Mouse (Mus musculus): ENCODE measurements around the gene St8sia2. TPM values are rescaled to one million over a fixed set of nuclear protein-coding genes. Genes with fewer than 3 reads are reported as not detected.

St8sia2 gene
- total RNA-seq (2021), result under 1 TPM; 0.36 to 0.51 TPM
- long read RNA-seq, experiment 1, result 0 reads
- long read RNA-seq, experiment 2, partial matches to known transcripts, result 0 of 1 reads
- long read RNA-seq, experiment 2, other reads (novel, unspliced or antisense), result 1 of 1 reads

DNA sequence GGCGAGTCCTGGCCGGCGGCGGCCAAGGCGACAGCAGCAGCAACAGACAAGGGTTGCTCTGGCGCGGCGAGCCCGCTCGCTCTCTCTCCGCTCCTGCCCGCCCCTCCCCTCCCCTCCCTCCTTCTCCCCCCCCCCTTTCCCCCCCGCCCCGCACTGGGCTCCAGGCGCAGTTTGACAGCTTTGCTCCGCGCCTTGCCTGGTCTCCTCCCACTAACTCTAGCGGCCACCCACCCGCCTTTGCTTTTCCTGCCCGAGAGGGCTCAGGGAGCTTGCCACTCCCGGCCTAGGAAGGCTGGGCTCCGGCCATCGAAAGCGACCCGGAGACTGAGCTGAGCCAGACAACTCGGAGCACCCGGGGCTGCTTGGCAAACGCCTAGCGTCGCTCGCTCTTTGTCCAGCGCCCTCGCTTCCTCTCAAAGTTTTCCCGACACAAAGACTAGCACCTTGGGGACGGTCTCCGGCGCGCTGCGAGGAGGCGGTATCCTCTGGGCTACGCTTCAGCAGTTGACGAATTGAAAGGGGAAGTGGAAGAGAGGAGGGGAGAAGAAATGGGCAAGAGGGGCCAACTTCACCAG is at the start of gene St8sia2:
TSS of gene St8sia2 (minus strand) at position 90 of the 575 bp plus-strand sequence.
- DNase-seq, result peak; percentile 33

DNA sequence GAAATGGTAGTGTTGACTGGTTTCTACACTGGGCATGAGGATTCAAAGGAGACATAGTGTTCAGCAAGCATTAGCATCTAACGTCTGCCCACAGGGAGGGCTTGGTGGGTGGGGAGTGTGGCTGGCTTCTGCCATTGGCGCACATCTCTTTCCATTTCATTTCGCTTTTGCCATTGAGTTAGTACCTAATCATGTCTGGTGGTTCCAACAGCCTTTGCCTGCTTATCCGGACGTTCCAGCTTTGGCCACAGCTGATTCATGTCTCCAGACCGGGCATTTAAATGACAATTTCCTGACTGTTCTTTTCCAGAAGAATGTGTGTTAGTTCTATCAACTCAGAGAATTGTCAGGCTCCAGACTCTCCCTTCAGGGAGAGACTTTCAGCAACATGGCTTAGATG is 47.6 kb upstream of the St8sia2 start:
- no peak for DNase-seq

DNA sequence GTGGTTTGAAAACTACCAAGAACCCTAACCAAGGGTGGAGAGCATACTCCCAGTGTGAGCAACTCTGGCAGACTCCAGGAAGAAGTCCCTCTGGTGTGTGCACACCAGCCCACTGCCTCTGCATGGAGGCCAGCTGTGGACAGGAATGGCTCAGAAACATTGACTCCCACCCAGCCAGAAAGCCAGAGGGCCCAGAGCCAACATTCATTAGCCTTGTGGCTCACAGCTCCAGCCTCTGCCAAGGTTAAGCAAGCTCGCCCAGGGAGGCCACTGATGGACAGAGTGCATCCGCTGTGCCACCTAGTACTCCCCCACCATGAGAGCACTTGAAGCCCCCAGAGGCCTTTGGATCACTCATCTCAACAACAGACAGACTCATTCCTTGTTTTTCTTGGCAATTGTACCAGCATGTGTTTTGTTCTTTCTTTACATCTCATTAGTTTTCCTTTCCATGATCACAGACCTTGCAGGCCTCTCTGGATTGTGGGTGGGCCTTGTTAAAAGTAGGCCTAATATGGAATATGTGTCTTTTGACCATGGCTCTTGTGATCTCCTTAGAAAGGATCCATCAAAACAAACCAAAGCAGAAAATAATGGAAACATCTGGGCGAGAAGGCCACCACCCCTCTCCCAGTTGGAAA is 46.9 kb upstream of the St8sia2 start:
- peak; percentile 34 for DNase-seq

DNA sequence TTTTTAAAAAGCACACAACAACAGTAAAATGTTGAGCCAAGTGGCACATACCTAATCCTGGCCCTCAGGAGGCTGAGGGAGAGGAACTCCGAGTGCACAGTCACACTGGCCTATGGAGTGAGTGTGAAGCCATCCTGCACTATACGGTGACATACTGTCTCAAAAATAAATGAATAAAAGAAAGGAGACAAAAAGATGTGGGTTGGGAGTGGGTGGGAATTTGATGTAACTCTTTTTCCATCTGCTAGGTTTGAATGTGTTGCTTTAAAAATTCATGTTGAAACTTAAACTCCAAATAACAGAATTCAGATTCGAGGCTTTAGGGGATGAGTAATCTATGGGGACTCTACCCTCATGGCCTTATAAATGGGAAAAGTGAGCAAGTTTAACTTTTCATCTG is 46.2 kb upstream of the St8sia2 start:
- no peak for DNase-seq

DNA sequence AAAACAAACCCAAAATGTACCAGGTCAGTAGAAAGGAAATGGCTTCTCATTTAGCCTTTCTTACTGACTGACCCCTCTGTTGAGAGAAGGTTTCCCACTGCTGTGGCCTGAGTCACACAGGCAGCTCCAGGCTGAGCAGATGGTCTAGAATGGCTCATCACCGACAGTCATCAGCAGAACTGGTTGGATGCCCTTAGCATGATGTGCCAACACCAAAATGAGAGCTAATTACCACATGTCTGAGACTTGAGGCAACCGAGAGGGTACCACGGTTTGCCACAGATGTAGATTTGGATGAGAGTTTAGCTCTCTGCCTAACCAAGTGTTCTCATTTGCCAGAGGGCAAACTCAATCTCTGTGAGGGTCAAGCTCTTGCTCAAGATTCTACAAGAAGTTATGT is 42.3 kb upstream of the St8sia2 start:
- no peak for DNase-seq

GRCm38 (mm10) chr7:74047591-74047990 is 34.1 kb upstream of the St8sia2 start:
- DNase-seq, result no peak

DNA sequence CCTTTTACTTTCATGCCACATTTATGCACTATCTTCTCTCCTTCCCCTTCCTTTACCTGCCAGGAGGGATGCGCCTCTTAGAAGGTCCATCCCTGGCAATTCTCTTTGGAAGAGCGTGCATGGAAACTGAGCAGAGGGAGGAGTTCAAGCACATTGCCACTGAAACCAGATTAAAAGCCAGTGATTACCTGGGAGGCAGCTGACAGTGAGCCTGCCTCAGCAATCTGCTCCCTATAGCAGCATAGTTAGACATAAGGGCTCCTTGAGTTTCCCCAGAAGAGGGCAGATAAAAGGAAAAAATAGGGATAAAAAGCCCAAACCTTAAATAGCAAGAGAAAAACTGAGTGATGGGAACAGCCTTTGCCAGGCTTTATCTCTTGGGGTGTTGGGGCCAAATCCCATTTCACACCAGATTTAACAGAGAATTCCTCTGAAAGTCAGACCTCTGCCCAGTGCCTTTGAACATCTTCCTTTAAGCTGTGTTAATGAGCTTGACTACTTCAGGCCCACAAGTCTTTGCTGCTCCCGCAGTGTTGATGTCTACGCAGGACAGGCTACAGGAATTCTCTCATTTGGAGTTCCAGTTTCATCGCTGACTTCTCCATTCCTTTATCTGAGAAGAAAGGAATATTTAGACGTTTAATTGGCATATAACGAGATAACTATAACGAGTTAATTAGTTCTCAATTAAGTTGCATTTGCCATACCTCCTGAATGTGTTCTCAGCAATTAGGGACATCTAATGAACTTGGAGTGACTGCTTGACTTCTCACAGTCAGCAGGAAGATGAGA is 31.9 kb upstream of the St8sia2 start:
- DNase-seq, result no peak

DNA sequence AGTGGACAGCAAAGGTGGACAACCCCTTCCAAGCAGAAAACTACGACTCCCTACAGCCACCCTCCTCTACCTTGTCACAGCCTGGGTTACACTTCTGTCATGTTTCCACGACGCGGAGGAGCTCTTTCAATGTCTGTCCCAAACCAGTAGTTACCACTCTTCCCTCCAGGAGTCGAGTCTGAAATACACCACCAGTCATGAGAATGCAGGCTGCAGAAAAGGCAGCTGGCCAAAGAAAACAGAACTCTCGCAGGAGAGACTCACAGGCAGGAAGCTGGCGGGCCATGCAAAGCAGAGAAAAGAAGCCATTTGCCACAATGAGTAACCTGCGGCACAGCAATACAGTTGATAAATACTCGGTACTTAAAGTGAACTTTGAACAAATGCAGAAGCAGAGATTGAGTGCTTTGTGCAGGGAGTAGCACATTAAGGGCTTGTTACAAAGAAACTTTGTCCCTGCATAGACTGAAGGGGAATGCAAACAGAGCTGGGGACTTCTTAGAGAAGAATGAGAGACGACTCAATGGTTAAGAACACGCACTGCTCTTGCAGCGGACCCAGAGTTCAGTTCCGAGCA is 30.2 kb upstream of the St8sia2 start:
- no peak for DNase-seq

- DNase-seq, result no peak
Measured at GRCm38 (mm10) chr7:74025007-74025406, 11.5 kb upstream of the St8sia2 start.

- no peak for DNase-seq
Measured at GRCm38 (mm10) chr7:74024171-74024570, 10.7 kb upstream of the St8sia2 start.

DNA sequence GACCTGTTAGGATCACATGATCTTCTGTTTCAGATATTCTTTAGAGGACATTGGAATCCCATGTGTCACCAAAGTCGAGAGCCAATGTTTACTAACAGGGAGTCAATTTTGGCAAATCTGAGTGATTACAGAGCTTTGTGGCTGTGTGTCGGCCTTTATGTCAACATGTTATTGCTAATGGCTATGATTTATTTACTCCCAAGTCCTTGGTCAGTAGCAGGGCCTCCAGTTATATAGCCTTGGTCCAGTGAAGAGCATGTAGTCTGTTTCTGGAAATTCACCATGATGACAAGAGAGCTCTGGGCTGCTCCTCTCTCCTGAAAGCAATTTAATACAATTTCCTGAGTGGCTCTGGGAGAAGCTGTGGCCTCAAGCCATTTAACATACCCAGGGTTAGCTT is 9.1 kb upstream of the St8sia2 start:
- no peak for DNase-seq

DNA sequence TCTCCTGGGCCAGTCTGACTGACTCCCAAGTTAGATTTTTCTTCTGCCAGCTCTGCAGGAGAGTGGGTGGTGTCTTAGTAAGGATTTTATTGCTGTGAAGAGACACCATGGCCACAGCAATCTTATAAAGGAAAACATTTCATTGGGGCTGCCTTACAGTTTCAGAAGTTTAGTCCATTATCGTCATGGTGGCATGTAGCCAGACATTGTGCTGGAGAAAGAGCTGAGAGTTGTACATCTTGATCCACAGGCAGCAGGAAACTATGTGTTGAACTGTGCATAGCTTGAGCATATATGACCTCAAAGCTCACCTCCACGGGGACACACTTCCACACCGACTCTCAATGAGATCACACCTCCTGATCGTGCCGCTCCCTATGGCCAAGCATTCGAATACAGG is 8.3 kb upstream of the St8sia2 start:
- no peak for DNase-seq

DNA sequence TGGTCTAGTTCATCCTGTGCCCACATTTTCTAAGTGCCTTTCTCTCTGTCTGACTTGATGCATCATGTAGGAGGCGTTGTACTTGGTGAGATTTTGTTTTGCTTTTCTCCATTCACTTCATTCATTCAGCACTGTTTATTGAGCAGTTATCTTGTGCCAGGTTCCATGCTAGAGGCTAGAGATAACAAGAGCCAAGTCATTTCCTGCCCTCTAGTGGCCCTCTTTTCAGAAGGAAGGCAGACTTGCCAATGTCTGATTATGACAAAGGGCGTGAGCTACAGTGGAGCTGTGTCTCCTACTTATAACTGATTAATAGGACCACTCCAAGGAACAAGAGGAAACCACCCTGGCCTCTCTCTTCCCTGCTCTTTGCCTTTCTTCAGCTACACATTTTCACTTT is 3.1 kb upstream of the St8sia2 start:
- no peak for DNase-seq

GRCm38 (mm10) chr7:74012858-74013600 is 461 bp downstream of the St8sia2 start:
- peak; percentile 7 for DNase-seq

DNA sequence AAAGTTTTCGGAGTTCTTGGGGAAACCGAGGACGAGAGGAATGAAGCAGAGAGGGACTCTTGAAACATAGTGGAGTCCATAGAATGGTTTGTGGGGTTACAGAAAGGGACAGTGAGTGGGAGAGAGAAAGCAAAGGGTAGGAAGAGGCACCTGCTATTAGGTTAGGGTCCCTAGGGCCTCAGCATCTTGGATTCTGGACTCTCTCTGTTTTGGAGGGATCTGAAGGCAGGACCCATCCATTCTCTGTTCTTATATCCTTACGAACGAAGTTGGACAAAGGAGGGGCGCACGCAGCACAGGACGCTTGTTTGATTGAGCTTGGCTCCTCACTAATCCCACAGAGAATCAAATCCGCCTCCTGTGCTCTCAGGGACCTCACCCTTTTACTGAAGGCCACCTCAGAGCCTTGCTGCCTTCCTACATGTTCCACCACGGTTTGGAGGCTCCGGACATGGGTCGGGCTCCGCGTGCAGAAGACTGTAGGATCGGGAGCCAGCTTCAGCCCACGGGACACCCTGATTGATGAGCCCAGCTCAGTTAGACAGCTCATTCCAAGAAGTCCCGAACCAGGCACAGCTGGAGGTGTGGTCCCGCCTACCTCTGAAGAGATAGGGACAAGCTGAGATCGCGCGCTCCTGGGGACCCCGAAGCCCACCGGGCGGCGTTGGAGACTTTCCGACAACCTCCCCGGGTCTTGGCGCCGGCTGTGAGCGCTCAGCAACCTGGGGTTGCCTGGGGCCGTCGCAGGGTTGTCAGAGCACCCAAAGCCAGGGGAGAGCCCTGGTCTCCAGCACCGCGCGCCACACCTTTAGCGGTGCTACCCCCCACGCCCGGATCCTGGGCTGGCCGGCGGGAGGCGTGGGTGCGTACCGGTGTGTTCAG is 1.3 kb downstream of the St8sia2 start:
- peak; percentile 8 for DNase-seq

DNA sequence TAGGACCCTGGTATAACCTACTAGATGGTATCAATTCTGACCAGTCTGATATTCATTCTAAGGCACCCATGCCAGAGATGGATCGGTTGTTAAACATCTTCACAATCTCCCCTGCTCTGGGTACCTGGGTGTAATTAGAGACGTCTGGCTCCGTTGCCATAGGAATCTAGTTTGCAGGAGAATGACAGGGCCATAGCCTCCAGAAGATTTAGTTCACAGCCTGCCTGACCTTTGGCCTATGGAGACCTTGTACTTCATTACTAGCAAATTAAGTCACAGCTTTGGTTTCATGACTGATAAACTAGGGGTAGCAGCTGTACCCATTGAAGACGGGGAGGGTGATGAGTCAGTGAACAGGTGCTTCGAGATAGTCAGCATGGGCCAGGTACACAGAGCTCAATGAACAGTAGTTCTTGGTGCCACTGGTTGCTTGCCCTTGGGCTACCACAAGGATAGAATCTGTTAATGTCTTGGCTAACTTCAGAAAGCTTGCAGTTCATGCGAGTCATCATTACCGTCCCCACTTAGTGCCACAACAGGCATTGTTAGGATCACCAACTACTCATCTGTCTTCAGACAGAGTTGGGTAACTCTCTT is 4.4 kb downstream of the St8sia2 start:
- no peak for DNase-seq

DNA sequence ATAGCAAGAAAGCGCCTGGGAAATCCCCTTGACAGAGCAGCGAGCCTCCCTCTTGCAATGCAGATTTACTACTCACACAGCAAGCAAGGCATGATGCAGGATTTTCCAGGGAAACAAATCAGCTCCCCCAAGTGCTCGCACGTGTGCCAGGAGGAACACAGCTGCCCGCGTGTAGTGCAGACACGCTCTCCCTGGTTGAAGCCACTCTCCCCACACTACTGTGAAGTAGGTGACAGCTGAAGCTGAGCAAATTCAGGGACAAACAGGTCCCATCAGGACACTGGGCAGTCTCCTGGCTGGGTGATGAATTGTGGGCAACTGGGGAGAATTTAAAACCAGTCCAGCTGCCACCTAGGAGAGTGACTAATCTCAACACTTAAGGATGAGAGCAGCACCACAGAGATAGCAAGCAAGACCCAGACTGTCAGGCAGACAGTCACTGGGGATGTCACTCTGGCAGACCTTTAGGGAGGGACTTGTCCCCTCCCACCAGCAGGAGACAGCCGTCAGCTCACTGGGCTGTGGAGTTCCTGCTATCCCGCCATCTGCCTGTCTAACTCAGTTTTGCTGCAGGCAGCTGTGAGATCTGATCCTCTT is 6.6 kb downstream of the St8sia2 start:
- no peak for DNase-seq

DNA sequence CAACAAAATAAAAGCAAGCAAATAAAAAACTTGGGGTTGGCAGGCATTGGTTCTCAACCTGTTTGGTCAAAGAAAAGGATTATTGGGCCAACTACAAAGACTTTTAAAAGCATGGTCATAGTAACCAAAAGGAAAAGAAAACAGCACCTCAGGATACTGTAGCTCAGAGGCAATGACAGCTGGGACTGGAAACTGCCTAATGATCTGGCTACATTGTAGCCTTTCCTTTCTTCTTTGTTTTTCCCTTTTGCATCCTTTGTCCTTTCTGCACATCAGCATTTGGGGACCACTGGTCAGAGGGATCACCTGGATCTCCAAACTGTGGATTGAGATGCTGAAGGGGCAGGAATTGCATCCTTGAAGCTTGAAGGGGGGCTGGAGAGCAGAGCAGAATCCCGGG is 7.1 kb downstream of the St8sia2 start:
- no peak for DNase-seq

GRCm38 (mm10) chr7:74000743-74001510 is 12.6 kb downstream of the St8sia2 start:
- no peak for DNase-seq

GRCm38 (mm10) chr7:73989366-73989765 is 24.1 kb downstream of the St8sia2 start:
- DNase-seq, result no peak

Measured in gastrocnemius, postnatal 25 days (tissue).